Mouse (Mus musculus) limb, embryonic 14.5 days (tissue): ENCODE results near the gene Tnxb. TPM values are rescaled to one million over a fixed set of nuclear protein-coding genes. Genes with fewer than 3 reads are reported as not detected.

Experiments used
- ATAC-seq: fragments of 200-750 bp; cut with Nextera tagmentation; 2 replicates; pipeline ENCODE4 v1.8.0; 2017; ENCODE audit warnings: low read depth, moderate number of reproducible peaks, moderate TSS enrichment; ENCODE audit not compliant: low FRiP score
- DNase-seq: peaks from one replicate; pipeline ENCODE4 v3.0.0-alpha.2; 2015; ENCODE audit warnings: low spot score
- H3K27ac ChIP-seq: fragments of 300-500 bp; sonication (generic); replicated peaks from 2 replicates; pipeline ENCODE4 v1.5.1; 2014; ENCODE audit warnings: low read depth, mild to moderate bottlenecking, low read length, moderate library complexity, mixed read lengths
- H3K27me3 ChIP-seq: fragments of 300-500 bp; sonication (generic); 2 replicates; pipeline ENCODE4 v1.6.1; 2014; ENCODE audit warnings: low read length, mixed read lengths; ENCODE audit not compliant: control insufficient read depth, insufficient read depth
- H3K36me3 ChIP-seq: fragments of 300-500 bp; sonication (generic); 2 replicates; pipeline ENCODE4 v1.6.1; 2014; ENCODE audit warnings: mild to moderate bottlenecking, low read length, moderate library complexity, mixed read lengths; ENCODE audit not compliant: control insufficient read depth, insufficient read depth
- H3K4me1 ChIP-seq: fragments of 300-500 bp; sonication (generic); 2 replicates; pipeline ENCODE4 v1.6.1; 2014; ENCODE audit warnings: antibody characterized with exemption, low read length, mixed read lengths; ENCODE audit not compliant: control insufficient read depth, insufficient read depth
- H3K4me2 ChIP-seq: fragments of 300-500 bp; sonication (generic); replicated peaks from 2 replicates; pipeline ENCODE4 v1.6.1; 2014; ENCODE audit warnings: low read depth, mild to moderate bottlenecking, low read length, moderate library complexity; ENCODE audit not compliant: severe bottlenecking
- H3K4me3 ChIP-seq: fragments of 300-500 bp; sonication (generic); replicated peaks from 2 replicates; pipeline ENCODE4 v1.5.1; 2014; ENCODE audit warnings: low read length
- H3K9ac ChIP-seq: fragments of 300-500 bp; sonication (generic); 2 replicates; pipeline ENCODE4 v1.6.1; 2014; ENCODE audit warnings: mild to moderate bottlenecking, low read depth, low read length, moderate library complexity; ENCODE audit not compliant: severe bottlenecking
- H3K9me3 ChIP-seq: fragments of 300-500 bp; sonication (generic); 2 replicates; pipeline ENCODE4 v1.6.1; 2016; ENCODE audit warnings: low read length; ENCODE audit not compliant: control insufficient read depth
- POLR2A ChIP-seq: fragments of 200-500 bp; IDR thresholded peaks from 2 replicates; pipeline ENCODE4 v1.8.0; 2012; ENCODE audit warnings: inconsistent platforms, mild to moderate bottlenecking, moderate library complexity, borderline replicate concordance; ENCODE audit not compliant: insufficient read depth, insufficient read length; ENCODE audit errors: extremely low read depth
- WGBS: fragments of 180-500 bp; shearing (Covaris S2); extraction: QIAGEN DNeasy Blood & Tissue Kit; methylation state at CpG from one replicate; pipeline ENCODE4 v1.1.7; 2014; 5-methylcytosine and 5-hydroxymethylcytosine counted together
- polyA plus RNA-seq, 2 experiments: library from polyadenylated mRNA; depleted of rRNA in 1 of 2; stranded (reverse) in 1 of 2; unstranded in 1 of 2; fragments of >200 nt; fragmentation: Nextera tagmentation in 1 of 2; extraction: Ambion mirVana in 1 of 2; gene quantifications; 2 replicates each; pipeline versions ENCODE4 v1.2.1 to v1.2.3; 2012 to 2014

Tnxb gene
- polyA plus RNA-seq, 2 experiments: 2.0 to 4.5 TPM

DNA sequence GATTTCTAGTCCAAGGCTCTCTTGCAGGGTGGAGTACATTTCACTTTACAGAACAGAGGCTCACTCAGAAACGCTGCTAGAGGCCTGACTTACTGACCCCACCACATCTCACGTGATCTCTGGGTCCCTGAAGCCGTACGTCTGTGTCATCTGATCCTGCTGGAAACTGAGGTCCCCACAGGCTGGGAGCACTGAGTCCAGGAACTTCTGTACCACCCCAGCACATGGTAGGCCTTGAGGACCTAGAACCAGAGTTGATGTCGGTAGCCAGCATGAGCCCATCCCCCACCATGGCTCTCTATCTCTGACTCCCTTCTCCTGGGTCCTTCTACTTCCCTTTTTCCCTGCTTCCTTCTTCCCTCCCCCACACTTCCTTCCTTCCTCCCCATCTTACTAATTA is 76.2 kb downstream of the Tnxb start:
- H3K9me3 ChIP-seq: no peaks in the 10 kb centered on the region
- no peak for TF ChIP-seq POLR2A
- no peak overlapping the region for H3K27ac ChIP-seq
- no peak overlapping the region for H3K4me3 ChIP-seq
- H3K4me1 ChIP-seq: no peaks in the 10 kb centered on the region
- no peaks in the 10 kb centered on the region for H3K36me3 ChIP-seq
- no peak for DNase-seq
- no peaks in the 10 kb centered on the region for H3K27me3 ChIP-seq
- 75% methylated on average over 5 of the region's 5 CpGs for WGBS
- no peak for ATAC-seq
- no peak overlapping the region for H3K9ac ChIP-seq
- no peak overlapping the region for H3K4me2 ChIP-seq

DNA sequence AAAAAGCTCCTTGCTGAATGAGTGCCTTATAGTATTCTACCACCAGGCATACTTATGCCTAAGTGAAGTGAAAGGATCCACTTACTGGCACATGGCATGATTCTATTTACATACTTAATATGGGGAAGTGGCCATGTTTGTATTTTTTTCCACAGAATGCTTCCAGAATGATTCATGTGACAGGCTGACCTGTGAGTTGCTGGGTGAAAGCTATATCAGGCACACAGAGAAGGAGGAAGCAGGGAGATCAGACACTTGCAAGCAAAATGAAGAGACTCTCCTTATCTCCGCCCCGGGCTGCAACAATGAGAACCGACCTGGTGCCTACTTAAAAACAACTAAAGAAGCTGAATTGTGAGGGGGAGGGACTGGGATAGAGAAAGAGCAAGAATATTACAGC is 91.1 kb downstream of the Tnxb start:
- 76% methylated on average over 3 of the region's 3 CpGs for WGBS
- H3K27ac ChIP-seq: no peak overlapping the region
- no peaks in the 10 kb centered on the region for H3K27me3 ChIP-seq
- H3K9ac ChIP-seq: no peak overlapping the region
- ATAC-seq (no peak), DNase-seq (no peak)
- TF ChIP-seq POLR2A: no peak
- no peaks in the 10 kb centered on the region for H3K9me3 ChIP-seq
- H3K4me3 ChIP-seq: no peak overlapping the region
- no peaks in the 10 kb centered on the region for H3K36me3 ChIP-seq
- H3K4me2 ChIP-seq: no peak overlapping the region
- H3K4me1 ChIP-seq: no peaks in the 10 kb centered on the region

Other genes with a start within 250 kb of the Tnxb start
- gene Btnl4, start 193.2 kb upstream of the Tnxb start, polyA plus RNA-seq (2012; rRNA removed): 0.05 TPM in 1 of 2 replicates, not detected in the other
- not detected in 2 replicates for gene Btnl4, start 193.2 kb upstream of the Tnxb start, polyA plus RNA-seq (2014; fragmentation: Nextera tagmentation; extraction: Ambion mirVana)
- gene Btnl6, start 153.2 kb upstream of the Tnxb start, polyA plus RNA-seq (2012; rRNA removed): not detected in 2 replicates
- not detected in 2 replicates for gene Btnl6, start 153.2 kb upstream of the Tnxb start, polyA plus RNA-seq (2014; fragmentation: Nextera tagmentation; extraction: Ambion mirVana)
- 9.6 and 13.3 TPM in 2 replicates for gene Notch4, start 106.3 kb upstream of the Tnxb start, polyA plus RNA-seq (2012; rRNA removed)
- gene Notch4, start 106.3 kb upstream of the Tnxb start, polyA plus RNA-seq (2014; fragmentation: Nextera tagmentation; extraction: Ambion mirVana): 4.3 and 5.7 TPM in 2 replicates
- 3.7 and 4.0 TPM in 2 replicates for gene Gpsm3, start 80.7 kb upstream of the Tnxb start, polyA plus RNA-seq (2012; rRNA removed)
- gene Gpsm3, start 80.7 kb upstream of the Tnxb start, polyA plus RNA-seq (2014; fragmentation: Nextera tagmentation; extraction: Ambion mirVana): 7.6 and 7.9 TPM in 2 replicates
- gene Pbx2, start 79.3 kb upstream of the Tnxb start, polyA plus RNA-seq (2012; rRNA removed): 141 and 149 TPM in 2 replicates
- gene Pbx2, start 79.3 kb upstream of the Tnxb start, polyA plus RNA-seq (2014; fragmentation: Nextera tagmentation; extraction: Ambion mirVana): 13.5 and 17.0 TPM in 2 replicates
- 12.2 and 13.2 TPM in 2 replicates for gene Ager, start 72.7 kb upstream of the Tnxb start, polyA plus RNA-seq (2012; rRNA removed)
- 2.1 and 2.9 TPM in 2 replicates for gene Ager, start 72.7 kb upstream of the Tnxb start, polyA plus RNA-seq (2014; fragmentation: Nextera tagmentation; extraction: Ambion mirVana)
- gene Rnf5, start 66.8 kb upstream of the Tnxb start, polyA plus RNA-seq (2012; rRNA removed): 103 and 112 TPM in 2 replicates
- gene Rnf5, start 66.8 kb upstream of the Tnxb start, polyA plus RNA-seq (2014; fragmentation: Nextera tagmentation; extraction: Ambion mirVana): 79.5 and 83.6 TPM in 2 replicates
- 150 and 223 TPM in 2 replicates for gene Agpat1, start 66.3 kb upstream of the Tnxb start, polyA plus RNA-seq (2012; rRNA removed)
- gene Agpat1, start 66.3 kb upstream of the Tnxb start, polyA plus RNA-seq (2014; fragmentation: Nextera tagmentation; extraction: Ambion mirVana): 53.3 and 55.4 TPM in 2 replicates
- gene Egfl8, start 54.6 kb upstream of the Tnxb start, polyA plus RNA-seq (2012; rRNA removed): 11.3 and 12.8 TPM in 2 replicates
- gene Egfl8, start 54.6 kb upstream of the Tnxb start, polyA plus RNA-seq (2014; fragmentation: Nextera tagmentation; extraction: Ambion mirVana): 8.1 and 8.7 TPM in 2 replicates
- 39.6 and 52.4 TPM in 2 replicates for gene Ppt2, start 42.0 kb upstream of the Tnxb start, polyA plus RNA-seq (2012; rRNA removed)
- gene Ppt2, start 42.0 kb upstream of the Tnxb start, polyA plus RNA-seq (2014; fragmentation: Nextera tagmentation; extraction: Ambion mirVana): 27.0 and 29.9 TPM in 2 replicates
- gene Prrt1, start 41.0 kb upstream of the Tnxb start, polyA plus RNA-seq (2012; rRNA removed): 5.5 and 5.7 TPM in 2 replicates
- 0.40 and 0.94 TPM in 2 replicates for gene Prrt1, start 41.0 kb upstream of the Tnxb start, polyA plus RNA-seq (2014; fragmentation: Nextera tagmentation; extraction: Ambion mirVana)
- gene Fkbpl, start 25.8 kb upstream of the Tnxb start, polyA plus RNA-seq (2012; rRNA removed): 5.1 TPM in 2 replicates
- gene Fkbpl, start 25.8 kb upstream of the Tnxb start, polyA plus RNA-seq (2014; fragmentation: Nextera tagmentation; extraction: Ambion mirVana): 11.9 and 12.5 TPM in 2 replicates
- 104 and 121 TPM in 2 replicates for gene Atf6b, start 23.4 kb upstream of the Tnxb start, polyA plus RNA-seq (2012; rRNA removed)
- gene Atf6b, start 23.4 kb upstream of the Tnxb start, polyA plus RNA-seq (2014; fragmentation: Nextera tagmentation; extraction: Ambion mirVana): 68.3 and 80.9 TPM in 2 replicates
- gene C4b, start 73.3 kb downstream of the Tnxb start, polyA plus RNA-seq (2012; rRNA removed): 3.2 and 4.3 TPM in 2 replicates
- 0.53 and 1.3 TPM in 2 replicates for gene C4b, start 73.3 kb downstream of the Tnxb start, polyA plus RNA-seq (2014; fragmentation: Nextera tagmentation; extraction: Ambion mirVana)
- 0.25 and 0.68 TPM in 2 replicates for gene Cyp21a1, start 134.0 kb downstream of the Tnxb start, polyA plus RNA-seq (2012; rRNA removed)
- 0.17 and 0.33 TPM in 2 replicates for gene Cyp21a1, start 134.0 kb downstream of the Tnxb start, polyA plus RNA-seq (2014; fragmentation: Nextera tagmentation; extraction: Ambion mirVana)
- gene Stk19, start 166.4 kb downstream of the Tnxb start, polyA plus RNA-seq (2012; rRNA removed): 46.4 and 46.5 TPM in 2 replicates
- gene Stk19, start 166.4 kb downstream of the Tnxb start, polyA plus RNA-seq (2014; fragmentation: Nextera tagmentation; extraction: Ambion mirVana): 23.9 and 26.8 TPM in 2 replicates
- 87.6 and 98.9 TPM in 2 replicates for gene Dxo, start 166.5 kb downstream of the Tnxb start, polyA plus RNA-seq (2012; rRNA removed)
- 52.6 and 59.9 TPM in 2 replicates for gene Dxo, start 166.5 kb downstream of the Tnxb start, polyA plus RNA-seq (2014; fragmentation: Nextera tagmentation; extraction: Ambion mirVana)
- gene Skiv2l, start 179.7 kb downstream of the Tnxb start, polyA plus RNA-seq (2012; rRNA removed): 75.8 and 99.4 TPM in 2 replicates
- gene Skiv2l, start 179.7 kb downstream of the Tnxb start, polyA plus RNA-seq (2014; fragmentation: Nextera tagmentation; extraction: Ambion mirVana): 43.5 and 45.0 TPM in 2 replicates
- 56.4 and 92.2 TPM in 2 replicates for gene Nelfe, start 179.9 kb downstream of the Tnxb start, polyA plus RNA-seq (2012; rRNA removed)
- 101 and 111 TPM in 2 replicates for gene Nelfe, start 179.9 kb downstream of the Tnxb start, polyA plus RNA-seq (2014; fragmentation: Nextera tagmentation; extraction: Ambion mirVana)
- 0.76 and 0.88 TPM in 2 replicates for gene Cfb, start 192.0 kb downstream of the Tnxb start, polyA plus RNA-seq (2012; rRNA removed)
- gene Cfb, start 192.0 kb downstream of the Tnxb start, polyA plus RNA-seq (2014; fragmentation: Nextera tagmentation; extraction: Ambion mirVana): 1.6 and 2.1 TPM in 2 replicates
- 44.3 and 52.0 TPM in 2 replicates for gene Zbtb12, start 208.9 kb downstream of the Tnxb start, polyA plus RNA-seq (2012; rRNA removed)
- gene Zbtb12, start 208.9 kb downstream of the Tnxb start, polyA plus RNA-seq (2014; fragmentation: Nextera tagmentation; extraction: Ambion mirVana): 1.4 and 1.5 TPM in 2 replicates
- gene Gm20547, start 211.5 kb downstream of the Tnxb start, polyA plus RNA-seq (2012; rRNA removed): not detected in 2 replicates
- not detected in 2 replicates for gene Gm20547, start 211.5 kb downstream of the Tnxb start, polyA plus RNA-seq (2014; fragmentation: Nextera tagmentation; extraction: Ambion mirVana)
- 4.7 and 5.1 TPM in 2 replicates for gene C2, start 227.7 kb downstream of the Tnxb start, polyA plus RNA-seq (2012; rRNA removed)
- gene C2, start 227.7 kb downstream of the Tnxb start, polyA plus RNA-seq (2014; fragmentation: Nextera tagmentation; extraction: Ambion mirVana): 3.9 and 4.9 TPM in 2 replicates
- gene Ehmt2, start 227.9 kb downstream of the Tnxb start, polyA plus RNA-seq (2012; rRNA removed): 232 and 297 TPM in 2 replicates
- gene Ehmt2, start 227.9 kb downstream of the Tnxb start, polyA plus RNA-seq (2014; fragmentation: Nextera tagmentation; extraction: Ambion mirVana): 72.8 and 80.6 TPM in 2 replicates
- gene Slc44a4, start 243.9 kb downstream of the Tnxb start, polyA plus RNA-seq (2012; rRNA removed): 0.09 and 0.10 TPM in 2 replicates
- not detected in 2 replicates for gene Slc44a4, start 243.9 kb downstream of the Tnxb start, polyA plus RNA-seq (2014; fragmentation: Nextera tagmentation; extraction: Ambion mirVana)